Mouse (Mus musculus) midbrain, embryonic 10.5 days (tissue): ENCODE measurements around the gene Mamdc2. TPM values are rescaled to one million over a fixed set of nuclear protein-coding genes. Genes with fewer than 3 reads are reported as not detected.

Source experiments
- DNase-seq: peaks from one replicate; pipeline ENCODE4 v3.0.0-alpha.2; 2017; ENCODE audit warnings: low spot score
- H3K27ac ChIP-seq: fragments of 300-500 bp; sonication (generic); replicated peaks from 2 replicates; pipeline ENCODE4 v1.5.1; 2016; ENCODE audit warnings: mild to moderate bottlenecking
- H3K27me3 ChIP-seq: fragments of 300-500 bp; sonication (generic); 2 replicates; pipeline ENCODE4 v1.6.1; 2016; ENCODE audit warnings: low read depth, mild to moderate bottlenecking; ENCODE audit not compliant: poor library complexity, severe bottlenecking
- H3K36me3 ChIP-seq: fragments of 300-500 bp; sonication (generic); 2 replicates; pipeline ENCODE4 v1.6.1; 2016; ENCODE audit warnings: mild to moderate bottlenecking, moderate library complexity
- H3K4me1 ChIP-seq: fragments of 300-500 bp; sonication (generic); 2 replicates; pipeline ENCODE4 v1.6.1; 2016
- H3K4me3 ChIP-seq: fragments of 300-500 bp; sonication (generic); 2 replicates; pipeline ENCODE4 v1.5.1; 2016; ENCODE audit warnings: mild to moderate bottlenecking, moderate library complexity
- H3K9me3 ChIP-seq: fragments of 300-500 bp; sonication (generic); replicated peaks from 2 replicates; pipeline ENCODE4 v1.6.1; 2016; ENCODE audit warnings: mild to moderate bottlenecking
- WGBS: fragments of 180-500 bp; shearing (Covaris S2); methylation state at CpG from one replicate; pipeline ENCODE4 v1.1.7; 2016; 5-methylcytosine and 5-hydroxymethylcytosine counted together
- polyA plus RNA-seq: library from polyadenylated mRNA; unstranded; fragments of >200 nt; fragmentation: Nextera tagmentation; extraction: Ambion mirVana; gene quantifications from 2 replicates; pipeline ENCODE4 v1.2.1, GENCODE M21; 2016

The Mamdc2 gene
- polyA plus RNA-seq, 1 experiment from 2014 or later: 1.0 TPM

DNA sequence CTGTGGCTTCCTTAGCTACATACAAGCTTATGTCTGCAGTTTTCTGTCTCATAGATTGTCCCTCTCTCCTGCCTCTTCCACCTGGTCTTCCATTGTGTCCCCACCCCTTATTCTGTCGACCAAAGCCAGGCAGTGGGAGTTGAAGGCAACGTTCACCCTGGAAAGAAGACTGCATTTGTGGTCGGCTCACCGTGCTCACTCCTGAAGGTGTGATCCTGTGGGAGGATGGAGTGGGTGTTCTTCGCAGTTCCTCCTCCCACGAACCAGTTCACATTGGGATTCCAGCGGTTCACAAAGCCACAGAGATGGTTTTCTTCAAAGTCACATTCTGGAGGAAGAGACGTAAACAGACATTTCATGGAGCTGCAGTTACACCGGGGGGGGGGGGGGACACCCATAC is 74.5 kb downstream of the Mamdc2 start:
- DNase-seq: no peak
- H3K27ac ChIP-seq: no peak overlapping the region
- no peaks in the 10 kb centered on the region for H3K27me3 ChIP-seq
- no peaks in the 10 kb centered on the region for H3K36me3 ChIP-seq
- no peaks in the 10 kb centered on the region for H3K9me3 ChIP-seq
- 80% methylated on average over 9 of the region's 9 CpGs for WGBS
- H3K4me3 ChIP-seq: no peak overlapping the region
- H3K4me1 ChIP-seq: peaks cover 5% of the 10 kb centered on the region

- H3K27me3 ChIP-seq: no peaks in the 10 kb centered on the region
- no peak overlapping the region for H3K4me3 ChIP-seq
- peaks cover 5% of the 10 kb centered on the region for H3K4me1 ChIP-seq
- peak; percentile 57 for DNase-seq
- H3K9me3 ChIP-seq: no peaks in the 10 kb centered on the region
- H3K27ac ChIP-seq: no peak overlapping the region
- WGBS: 54% methylated on average over 8 of the region's 8 CpGs
- no peaks in the 10 kb centered on the region for H3K36me3 ChIP-seq
Measured at GRCm38 (mm10) chr19:23373287-23373686, 75.0 kb downstream of the Mamdc2 start.

DNA sequence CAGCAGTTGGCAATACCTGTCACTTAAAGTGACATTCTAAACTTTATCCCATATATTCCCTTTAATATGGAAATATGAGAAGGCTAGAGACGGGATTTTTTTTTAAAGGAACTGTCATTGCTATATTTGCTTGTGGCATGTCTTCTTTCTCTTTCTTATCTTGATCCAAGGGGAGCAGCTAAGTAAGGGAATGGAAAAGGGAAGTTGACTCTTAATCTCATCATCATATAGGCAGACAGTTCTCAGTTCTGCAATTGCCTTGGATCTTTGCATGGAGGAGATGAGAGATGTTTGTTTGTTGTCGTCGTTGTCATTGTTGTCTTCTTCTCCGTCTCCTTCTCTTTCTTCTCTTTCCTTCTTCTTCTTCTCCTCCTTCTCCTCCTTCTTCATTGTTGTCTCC is 79.0 kb downstream of the Mamdc2 start:
- no peaks in the 10 kb centered on the region for H3K9me3 ChIP-seq
- DNase-seq: no peak
- no peak overlapping the region for H3K27ac ChIP-seq
- no peak overlapping the region for H3K4me3 ChIP-seq
- no peaks in the 10 kb centered on the region for H3K4me1 ChIP-seq
- H3K27me3 ChIP-seq: no peaks in the 10 kb centered on the region
- WGBS: 92% methylated on average over 4 of the region's 4 CpGs
- no peaks in the 10 kb centered on the region for H3K36me3 ChIP-seq

DNA sequence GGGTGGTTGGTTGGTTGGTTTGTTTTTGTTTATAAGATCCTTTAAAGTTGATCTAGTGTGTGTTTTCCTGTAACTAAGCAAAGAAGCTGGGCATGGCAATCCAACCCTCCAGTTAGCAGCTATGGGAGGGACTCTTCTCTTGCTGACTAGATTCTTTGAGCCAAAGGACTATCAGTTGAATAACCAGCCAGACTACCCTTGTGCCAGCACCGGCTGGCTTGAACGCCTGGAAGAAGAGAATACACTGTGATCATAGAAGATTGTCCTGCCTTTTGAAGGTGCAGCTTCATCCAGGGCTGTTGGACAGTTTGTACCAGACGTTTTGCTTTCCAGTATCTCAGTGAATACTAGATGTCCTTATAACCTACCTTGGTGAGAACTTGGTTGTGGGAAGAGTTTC is 86.2 kb downstream of the Mamdc2 start:
- H3K4me3 ChIP-seq: no peak overlapping the region
- no peak overlapping the region for H3K27ac ChIP-seq
- no peaks in the 10 kb centered on the region for H3K9me3 ChIP-seq
- no peaks in the 10 kb centered on the region for H3K27me3 ChIP-seq
- no peak for DNase-seq
- H3K36me3 ChIP-seq: no peaks in the 10 kb centered on the region
- no peaks in the 10 kb centered on the region for H3K4me1 ChIP-seq
- WGBS: 77% methylated on average over 3 of the region's 3 CpGs

- Histone ChIP-seq H3K9me3 (no peaks in the 10 kb centered on the region), H3K4me3 (no peak overlapping the region), H3K36me3 (no peaks in the 10 kb centered on the region), H3K4me1 (no peaks in the 10 kb centered on the region), H3K27ac (no peak overlapping the region), H3K27me3 (no peaks in the 10 kb centered on the region)
- 67% methylated on average over 4 of the region's 4 CpGs for WGBS
- no peak for DNase-seq
Measured at GRCm38 (mm10) chr19:23361124-23361523, 87.1 kb downstream of the Mamdc2 start.

- Histone ChIP-seq H3K4me1 (no peaks in the 10 kb centered on the region), H3K27ac (no peak overlapping the region), H3K9me3 (no peaks in the 10 kb centered on the region), H3K27me3 (no peaks in the 10 kb centered on the region), H3K4me3 (no peak overlapping the region), H3K36me3 (no peaks in the 10 kb centered on the region)
- WGBS: 84% methylated on average over 4 of the region's 4 CpGs
- DNase-seq: no peak
Measured at GRCm38 (mm10) chr19:23360536-23360935, 87.7 kb downstream of the Mamdc2 start.

GRCm38 (mm10) chr19:23357253-23357652 is 91.0 kb downstream of the Mamdc2 start:
- DNase-seq: no peak

GRCm38 (mm10) chr19:23354738-23355137 is 93.5 kb downstream of the Mamdc2 start:
- H3K9me3 ChIP-seq: no peaks in the 10 kb centered on the region
- no peaks in the 10 kb centered on the region for H3K36me3 ChIP-seq
- no peak overlapping the region for H3K27ac ChIP-seq
- WGBS: 96% methylated on average over 6 of the region's 6 CpGs
- no peaks in the 10 kb centered on the region for H3K27me3 ChIP-seq
- H3K4me1 ChIP-seq: peaks cover 6% of the 10 kb centered on the region
- DNase-seq: no peak
- H3K4me3 ChIP-seq: no peak overlapping the region

More at GRCm38 (mm10) chr19:23357253-23357652, 91.0 kb downstream of the Mamdc2 start:
- Histone ChIP-seq H3K36me3 (no peaks in the 10 kb centered on the region), H3K27me3 (no peaks in the 10 kb centered on the region), H3K4me3 (no peak overlapping the region), H3K27ac (no peak overlapping the region), H3K9me3 (no peaks in the 10 kb centered on the region), H3K4me1 (peaks cover 6% of the 10 kb centered on the region)
- WGBS: 84% methylated on average over 5 of the region's 5 CpGs

- Histone ChIP-seq H3K4me3 (no peak overlapping the region), H3K9me3 (no peaks in the 10 kb centered on the region), H3K4me1 (peaks cover 6% of the 10 kb centered on the region), H3K27me3 (no peaks in the 10 kb centered on the region), H3K27ac (no peak overlapping the region), H3K36me3 (no peaks in the 10 kb centered on the region)
- no peak for DNase-seq
- 59% methylated on average over 9 of the region's 9 CpGs for WGBS
Measured at GRCm38 (mm10) chr19:23353881-23354401, 94.3 kb downstream of the Mamdc2 start.

GRCm38 (mm10) chr19:23353161-23353560 is 95.1 kb downstream of the Mamdc2 start:
- Histone ChIP-seq H3K27ac (no peak overlapping the region), H3K4me1 (peaks cover 6% of the 10 kb centered on the region), H3K27me3 (no peaks in the 10 kb centered on the region), H3K36me3 (no peaks in the 10 kb centered on the region), H3K9me3 (no peaks in the 10 kb centered on the region), H3K4me3 (no peak overlapping the region)
- DNase-seq: no peak
- WGBS: 74% methylated on average over 8 of the region's 8 CpGs

DNA sequence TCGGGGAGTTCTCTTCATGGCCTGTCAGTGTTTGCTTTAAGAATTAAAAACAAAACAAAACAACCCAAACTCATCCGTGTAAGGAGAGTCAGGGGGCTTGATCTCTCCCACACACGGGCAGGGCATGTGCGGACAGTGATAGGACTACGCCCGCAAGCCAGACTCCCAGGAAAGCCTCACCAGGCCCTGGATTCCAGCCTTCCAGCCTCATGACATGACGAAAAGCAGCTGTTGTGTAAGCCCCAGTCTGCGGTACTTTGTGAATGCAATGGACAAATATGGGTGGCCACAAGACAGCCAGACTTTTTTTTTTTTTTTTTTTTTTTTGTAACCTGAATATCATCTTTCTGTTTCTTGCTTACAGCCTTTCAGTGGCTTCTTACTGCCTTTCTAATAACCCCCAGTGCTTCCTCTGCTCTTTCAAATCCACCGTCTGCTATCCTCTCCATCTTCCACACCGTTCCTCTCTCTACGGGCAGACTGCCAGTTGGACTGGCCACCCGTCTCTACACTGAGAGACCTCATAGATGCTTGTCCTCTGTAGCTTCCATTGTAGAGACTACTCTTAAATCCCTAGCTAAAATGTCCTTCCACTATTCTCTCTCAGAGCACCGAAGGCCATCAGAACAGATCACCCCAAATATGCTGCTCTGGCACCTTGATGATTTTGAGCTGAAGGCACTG is 96.3 kb downstream of the Mamdc2 start:
- Histone ChIP-seq H3K4me3 (no peak overlapping the region), H3K9me3 (no peaks in the 10 kb centered on the region), H3K27ac (no peak overlapping the region), H3K4me1 (peaks cover 6% of the 10 kb centered on the region), H3K27me3 (no peaks in the 10 kb centered on the region), H3K36me3 (no peaks in the 10 kb centered on the region)
- WGBS: 88% methylated on average over 13 of the region's 13 CpGs
- DNase-seq: no peak

DNA sequence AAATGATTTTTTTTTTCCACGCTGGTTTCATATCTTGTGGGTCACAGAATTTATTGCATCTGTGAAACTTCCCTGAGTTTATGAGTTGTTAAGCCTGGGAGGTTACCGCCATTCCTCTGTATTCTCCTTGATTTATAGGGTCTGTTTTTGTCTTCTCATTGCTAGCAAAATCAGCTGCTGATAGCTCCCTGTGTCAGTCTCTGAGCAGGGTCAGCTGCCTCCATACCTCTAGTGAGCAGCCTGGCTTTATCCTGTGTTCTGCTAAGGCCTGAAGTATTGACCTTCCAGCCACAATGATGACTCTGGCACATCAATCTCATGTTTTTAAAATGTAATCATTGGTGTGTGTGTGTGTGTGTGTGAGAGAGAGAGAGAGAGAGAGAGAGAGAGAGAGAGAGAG is 98.3 kb downstream of the Mamdc2 start:
- WGBS: 95% methylated on average over 2 of the region's 2 CpGs
- no peaks in the 10 kb centered on the region for H3K27me3 ChIP-seq
- no peaks in the 10 kb centered on the region for H3K36me3 ChIP-seq
- H3K4me1 ChIP-seq: peaks cover 6% of the 10 kb centered on the region
- no peaks in the 10 kb centered on the region for H3K9me3 ChIP-seq
- no peak overlapping the region for H3K4me3 ChIP-seq
- no peak overlapping the region for H3K27ac ChIP-seq
- no peak for DNase-seq

DNA sequence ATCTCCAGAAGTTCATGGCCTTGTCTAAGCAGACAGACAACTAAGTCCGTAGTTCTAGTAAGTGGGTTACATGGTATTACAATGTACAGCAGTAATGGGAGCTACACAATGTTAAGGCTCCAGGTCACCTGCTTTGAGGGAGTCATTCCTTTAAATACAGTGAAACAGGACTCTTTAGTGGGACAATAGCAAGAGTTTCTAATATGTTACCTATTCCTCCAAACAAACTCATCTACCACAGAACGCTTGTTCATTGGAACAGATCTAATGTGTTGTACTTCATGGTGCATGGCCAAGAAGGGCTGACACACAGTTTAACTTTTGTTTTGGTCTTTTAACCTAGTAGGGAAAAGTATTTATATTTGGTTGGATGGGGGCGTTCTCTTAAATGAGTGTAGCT is 105.5 kb downstream of the Mamdc2 start:
- H3K4me1 ChIP-seq: no peaks in the 10 kb centered on the region
- H3K27me3 ChIP-seq: no peaks in the 10 kb centered on the region
- no peaks in the 10 kb centered on the region for H3K36me3 ChIP-seq
- no peak overlapping the region for H3K4me3 ChIP-seq
- no peak overlapping the region for H3K27ac ChIP-seq
- DNase-seq: no peak
- no peaks in the 10 kb centered on the region for H3K9me3 ChIP-seq
- 96% methylated on average over 3 of the region's 3 CpGs for WGBS
